Mouse (Mus musculus) layer of hippocampus, adult 11-12 months (tissue): Measurements from ENCODE around the gene Arhgef38.
A peak's percentile ranks its signal among the peaks of the same experiment; 100 is the strongest.

Source experiments
- DNase-seq: peaks from one replicate; pipeline ENCODE4 v3.0.0; 2022; ENCODE audit warnings: low spot score

The Arhgef38 gene

DNA sequence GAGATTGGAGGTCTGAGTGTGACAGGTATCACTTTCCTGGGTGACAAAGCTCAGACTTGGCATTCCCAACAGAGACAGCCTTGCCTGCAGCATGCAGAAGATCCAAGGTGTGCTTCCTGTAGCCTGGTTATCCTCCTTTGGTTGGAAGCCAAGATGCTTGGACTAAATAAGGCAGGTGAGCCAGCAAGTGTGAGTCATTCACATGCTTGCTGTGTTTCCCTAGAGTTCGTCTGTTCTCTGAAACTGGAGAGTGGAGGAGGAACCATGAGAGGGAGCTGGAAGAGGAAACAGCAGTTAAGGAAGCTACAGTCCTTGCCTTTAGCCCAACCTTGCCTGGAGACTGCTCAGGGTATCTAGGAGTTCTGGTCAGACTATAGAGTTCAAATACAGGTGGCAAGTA is 69.6 kb downstream of the Arhgef38 start:
- DNase-seq: peak; percentile 21

DNA sequence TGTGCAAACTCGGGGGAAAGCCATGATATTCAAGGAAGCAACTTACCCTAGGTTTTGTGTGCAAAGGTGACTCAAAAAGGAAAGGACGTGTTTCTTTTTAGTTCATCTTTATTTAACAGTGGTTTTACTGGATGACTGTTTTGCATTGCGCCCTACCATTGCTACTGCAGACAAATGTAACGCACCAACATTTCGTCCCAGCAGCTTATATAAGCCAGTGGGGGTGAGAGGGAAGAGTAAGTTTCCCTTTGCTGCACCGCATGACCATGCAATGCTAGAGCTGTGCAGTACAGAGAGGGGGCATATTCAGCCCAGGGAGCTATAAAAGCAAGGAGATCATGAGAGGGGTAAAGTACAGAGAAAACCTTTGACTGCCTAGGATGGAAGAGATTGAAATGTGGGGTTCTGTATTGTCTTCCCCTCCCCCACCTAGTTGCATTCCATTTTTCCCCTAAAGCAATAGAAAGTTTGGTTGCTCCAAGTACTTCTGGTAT is 70.8 kb downstream of the Arhgef38 start:
- no peak for DNase-seq

DNA sequence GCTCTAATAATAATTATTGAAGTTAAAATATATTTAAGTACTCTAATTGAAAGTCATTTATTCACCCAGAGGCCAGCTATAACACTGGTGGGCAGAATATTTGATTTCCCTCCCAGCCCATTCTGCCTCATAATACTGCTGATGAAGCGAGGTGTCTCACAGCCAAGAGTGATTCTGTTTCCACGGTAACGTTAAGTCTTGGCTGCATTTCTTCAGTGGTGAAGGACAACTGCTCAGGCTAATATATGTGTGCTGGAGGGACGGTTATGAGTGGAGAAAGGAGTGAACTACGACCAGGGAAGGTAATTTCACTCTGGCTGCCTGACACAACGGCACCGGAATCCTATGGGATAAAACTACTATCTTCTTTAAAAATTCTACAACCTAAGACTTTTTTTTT is 71.6 kb downstream of the Arhgef38 start:
- DNase-seq: no peak

DNA sequence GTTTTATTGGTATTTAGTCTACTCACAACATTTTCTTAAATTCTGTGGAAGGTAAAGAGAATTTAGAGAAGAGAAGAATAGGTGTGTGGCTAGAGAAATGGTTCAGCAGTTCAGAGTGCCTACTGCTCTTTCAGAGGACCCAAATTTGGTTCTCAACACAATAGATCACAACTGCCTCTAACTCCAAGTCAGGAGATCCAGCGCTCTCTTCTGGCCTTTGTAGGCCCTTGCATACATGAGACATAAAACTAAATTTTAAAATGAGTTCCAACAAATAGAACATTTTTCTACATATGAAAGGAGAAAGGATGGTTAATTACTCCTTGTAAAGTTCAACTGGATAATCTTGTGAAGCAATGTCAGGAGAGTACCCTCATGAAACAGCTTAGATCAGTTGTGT is 73.3 kb downstream of the Arhgef38 start:
- DNase-seq: no peak

DNA sequence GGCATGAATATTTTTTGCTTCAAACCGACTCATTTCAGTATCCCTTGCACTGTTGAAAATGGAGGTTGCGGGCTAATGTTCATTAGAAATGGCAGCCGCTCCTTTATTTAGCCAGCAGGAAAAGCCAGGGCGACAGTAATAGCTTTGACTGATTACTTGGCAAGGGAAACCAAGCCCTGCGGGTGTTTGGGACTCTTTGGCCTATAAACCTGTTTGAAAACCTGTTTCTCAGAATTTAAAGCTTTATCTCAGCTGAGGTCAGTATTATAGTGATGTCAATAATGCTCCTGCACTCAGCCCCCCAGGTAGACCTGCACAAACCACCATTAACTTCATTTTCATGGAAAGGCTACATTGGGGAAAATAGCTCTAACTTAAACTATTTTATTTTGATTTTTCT is 76.5 kb downstream of the Arhgef38 start:
- no peak for DNase-seq

DNA sequence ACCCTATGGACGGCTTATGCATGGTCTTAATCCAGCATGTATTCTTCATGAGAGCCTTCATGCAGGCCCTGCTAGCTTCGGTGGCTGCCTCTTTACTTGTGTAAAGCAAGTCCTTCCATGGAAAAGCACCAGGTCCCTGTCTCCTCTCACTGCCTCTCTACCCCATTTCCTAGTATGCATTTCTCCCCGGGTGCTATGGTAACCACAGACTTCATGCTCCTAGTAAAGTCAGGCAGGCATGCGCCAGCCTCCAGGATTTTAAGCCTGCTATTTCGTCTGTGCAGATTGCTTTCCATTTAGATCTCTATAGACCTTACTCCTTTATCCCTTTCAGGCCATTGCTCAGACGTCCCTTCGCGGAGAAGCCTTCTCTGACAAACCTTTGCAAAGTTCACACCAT is 80.1 kb downstream of the Arhgef38 start:
- peak; percentile 30 for DNase-seq

DNA sequence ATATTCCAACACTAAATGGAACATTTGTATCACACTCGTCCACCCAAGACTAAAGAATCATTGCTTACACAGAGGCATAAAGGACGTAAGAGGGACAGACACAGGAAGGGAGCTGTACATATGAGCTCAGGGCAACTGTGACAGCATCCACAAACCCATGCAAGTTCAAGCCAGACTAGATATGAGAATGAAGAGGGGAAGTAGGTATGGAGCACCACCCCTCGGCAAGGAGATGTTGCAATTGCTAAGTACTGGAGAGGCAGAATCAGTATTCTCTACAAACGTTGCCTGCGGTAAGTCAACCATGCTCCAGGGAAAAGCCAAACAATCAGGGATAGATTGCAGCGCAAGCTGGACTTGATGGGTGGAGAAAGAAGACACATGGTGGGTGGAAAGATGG is 81.1 kb downstream of the Arhgef38 start:
- DNase-seq: no peak

DNA sequence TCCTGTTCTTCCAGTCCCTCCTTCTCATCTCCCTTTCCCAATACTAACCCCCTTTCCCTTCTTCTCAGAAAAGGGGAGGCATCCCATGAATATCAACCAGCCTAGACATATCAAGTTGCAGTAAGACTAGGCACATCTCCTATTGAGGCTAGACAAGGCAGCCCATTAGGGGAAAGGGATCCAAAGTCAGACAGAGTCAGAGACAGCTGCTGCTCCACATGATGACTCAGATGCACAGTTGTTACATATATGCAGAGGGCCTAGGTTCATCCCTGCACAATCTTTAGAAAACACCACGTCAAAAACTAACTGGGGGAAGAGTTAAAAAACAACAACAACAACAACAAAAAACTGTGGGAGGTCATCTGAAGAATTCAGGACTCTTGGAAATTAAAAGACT is 81.9 kb downstream of the Arhgef38 start:
- no peak for DNase-seq

DNA sequence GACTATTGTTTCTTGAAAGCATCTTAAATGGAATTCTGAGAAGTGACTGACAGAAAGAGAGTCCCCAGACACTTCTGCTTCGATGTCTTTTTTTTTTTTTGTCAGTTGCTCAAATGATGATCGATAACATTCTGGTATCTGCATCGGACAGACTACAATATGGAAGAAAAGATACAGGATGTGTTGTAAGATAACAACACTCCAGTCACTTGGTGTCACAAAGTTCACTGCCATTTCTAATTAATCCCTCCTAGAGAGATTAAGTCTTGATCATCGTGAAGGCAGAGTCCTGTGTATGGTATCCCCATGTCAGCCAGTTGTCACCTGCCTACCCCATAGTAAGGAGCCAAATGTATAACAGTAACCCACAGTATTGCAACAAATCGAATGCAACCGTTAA is 83.1 kb downstream of the Arhgef38 start:
- no peak for DNase-seq

DNA sequence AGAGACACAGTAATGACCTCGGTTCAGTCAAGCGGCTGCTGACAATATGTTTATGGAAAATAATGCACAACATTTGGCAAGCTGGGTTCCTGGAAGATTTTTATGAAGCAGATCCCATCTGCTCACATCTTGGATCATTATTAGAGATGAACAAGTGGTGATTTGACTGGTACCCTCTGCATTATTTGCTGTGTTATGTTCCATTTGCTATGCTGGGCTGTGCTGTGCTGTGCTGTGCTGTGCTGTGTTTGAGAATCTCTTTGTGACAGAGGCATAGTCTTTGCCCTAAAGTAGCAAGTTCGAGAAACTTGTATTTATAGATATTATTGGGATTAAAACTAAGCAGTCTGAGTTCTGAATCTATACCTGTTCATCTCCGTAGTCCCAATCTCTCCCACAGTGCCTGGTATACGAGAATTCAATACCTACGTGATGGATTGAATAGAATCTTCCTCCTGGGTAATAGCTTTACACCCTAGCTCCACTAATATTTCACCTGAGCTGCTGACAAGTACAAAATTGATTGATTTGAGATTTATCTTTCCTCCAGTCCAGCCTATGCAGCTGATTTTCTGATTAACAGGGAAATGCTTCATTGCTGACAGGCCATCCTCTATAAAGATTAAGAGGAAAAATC is 90.1 kb downstream of the Arhgef38 start:
- no peak for DNase-seq

DNA sequence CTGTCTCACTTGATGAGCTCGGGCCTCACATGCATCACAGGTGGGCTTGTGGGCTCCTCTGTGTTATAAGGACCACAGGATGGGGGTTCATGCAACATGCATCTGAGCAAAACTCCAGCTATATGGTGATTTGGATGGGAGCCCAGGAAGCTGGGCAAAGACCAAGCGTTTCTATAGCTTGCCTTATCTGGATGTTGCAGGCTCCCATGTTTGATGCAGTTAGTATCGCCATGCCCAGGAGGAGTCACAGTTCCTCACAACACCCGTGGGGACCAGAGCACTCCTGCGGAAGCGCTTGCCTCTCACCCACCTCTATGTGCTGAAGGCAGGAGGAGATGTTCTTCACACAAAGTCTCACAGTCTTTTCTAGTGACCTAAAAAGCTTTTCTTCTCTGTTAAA is 92.9 kb downstream of the Arhgef38 start:
- no peak for DNase-seq

DNA sequence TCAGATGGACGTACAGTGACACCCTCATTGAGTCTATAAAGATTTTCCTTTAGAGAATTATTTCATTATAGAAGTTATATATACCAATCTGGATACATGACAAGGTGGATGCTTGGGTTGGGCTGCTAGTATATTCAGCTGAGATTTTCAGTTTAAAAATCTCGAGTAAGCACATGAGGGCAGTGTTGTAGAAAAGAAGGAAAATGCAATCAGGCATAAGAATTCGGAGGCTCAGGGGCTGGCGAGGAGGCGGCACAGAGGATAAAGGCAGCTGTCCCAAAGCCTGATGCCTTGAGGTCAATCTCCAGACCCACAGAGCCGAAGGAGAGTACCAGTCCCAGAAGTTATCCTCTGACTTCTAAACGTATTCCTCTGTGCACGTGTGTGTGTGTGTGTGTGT is 102.1 kb downstream of the Arhgef38 start:
- no peak for DNase-seq

DNA sequence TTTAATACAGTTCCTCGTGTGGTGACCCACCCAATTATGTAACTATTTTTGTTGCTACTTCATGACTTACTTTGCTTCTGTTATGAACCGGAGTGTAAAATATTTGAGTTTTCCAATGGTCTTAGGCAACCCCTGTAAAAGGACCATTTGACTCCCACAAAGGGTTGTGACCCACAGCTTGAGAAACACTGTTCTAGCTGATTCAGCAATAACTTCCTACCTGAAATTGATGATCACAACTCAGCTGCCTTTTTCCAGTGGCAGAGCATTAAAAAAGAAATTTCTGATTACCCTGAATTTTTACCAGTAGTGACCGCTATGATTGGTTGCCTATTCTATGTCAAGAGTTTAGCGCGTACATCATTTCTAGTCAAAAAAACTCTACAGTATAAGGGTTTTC is 103.4 kb downstream of the Arhgef38 start:
- no peak for DNase-seq

DNA sequence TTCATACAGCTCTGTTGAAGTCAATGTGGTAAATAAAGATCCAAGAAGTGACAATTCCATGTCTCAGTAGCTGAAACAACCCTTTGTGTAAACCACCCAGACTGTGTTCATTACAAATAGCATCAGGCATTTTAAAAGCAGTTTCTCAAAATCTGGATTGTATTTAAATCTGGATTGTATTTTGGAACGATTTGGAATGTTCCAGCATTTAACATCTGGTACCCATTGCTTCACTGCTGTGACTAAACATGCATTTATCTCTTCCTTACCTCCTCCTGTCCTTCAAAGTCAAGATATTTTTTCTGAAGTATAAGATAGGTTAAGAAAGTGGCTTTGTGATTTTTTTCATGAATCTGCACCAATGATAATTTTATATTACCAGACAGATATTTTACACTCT is 121.5 kb downstream of the Arhgef38 start:
- no peak for DNase-seq

DNA sequence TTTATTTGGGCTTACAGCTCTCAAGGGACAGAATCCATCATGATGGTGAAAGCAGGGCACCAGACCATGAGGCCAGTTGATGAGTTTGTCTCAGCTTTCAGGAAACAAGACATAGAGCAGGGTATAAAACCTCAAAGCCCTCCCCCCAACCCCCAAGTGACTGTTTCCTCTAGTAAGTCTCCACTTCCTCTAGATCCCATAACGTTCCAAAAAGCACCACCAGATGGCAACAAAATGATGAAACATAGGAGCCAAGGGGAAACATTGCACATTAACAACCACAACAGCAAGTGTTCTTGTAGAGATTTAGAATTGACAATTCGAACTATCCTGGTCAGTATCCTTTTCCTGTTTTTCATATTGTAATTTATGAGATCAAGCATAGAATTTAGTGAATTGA is 123.0 kb downstream of the Arhgef38 start:
- DNase-seq: peak; percentile 24

DNA sequence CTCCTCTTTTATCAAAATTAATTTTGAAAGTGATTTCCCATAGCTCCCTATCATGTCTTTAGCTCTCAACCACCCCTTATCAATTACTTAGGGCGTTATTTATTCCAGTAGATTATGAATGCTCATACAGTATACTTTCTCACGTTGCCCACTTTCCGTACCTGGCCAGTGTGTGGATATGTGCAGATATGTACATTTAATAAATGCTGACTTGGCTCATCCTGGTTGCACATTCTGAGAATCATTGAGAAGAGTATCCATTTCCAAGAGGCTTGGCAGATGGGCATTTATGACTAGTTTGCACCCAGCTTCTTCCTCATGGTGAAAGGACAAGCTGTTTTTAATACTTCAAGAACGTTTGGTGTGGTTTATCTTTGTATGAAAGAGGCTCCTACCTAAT is 124.9 kb downstream of the Arhgef38 start:
- no peak for DNase-seq

DNA sequence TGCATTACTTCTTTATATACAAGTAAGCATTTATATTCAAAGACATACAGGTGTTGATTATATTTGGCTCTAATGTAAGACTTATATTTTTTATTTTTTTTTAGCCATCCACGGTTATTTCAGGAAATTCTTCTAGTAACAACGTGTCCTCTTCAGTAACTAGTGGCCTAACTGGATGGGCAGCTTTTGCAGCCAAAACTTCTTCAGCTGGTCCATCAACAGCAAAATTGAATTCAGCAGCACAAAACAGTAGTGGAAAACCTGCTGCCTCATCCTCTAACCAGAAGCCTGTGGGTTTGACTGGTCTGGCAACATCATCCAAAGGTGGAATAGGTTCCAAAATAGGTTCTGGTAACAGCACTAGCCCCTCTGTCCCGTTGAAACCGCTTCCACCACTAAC is 126.0 kb downstream of the Arhgef38 start:
- DNase-seq: no peak

DNA sequence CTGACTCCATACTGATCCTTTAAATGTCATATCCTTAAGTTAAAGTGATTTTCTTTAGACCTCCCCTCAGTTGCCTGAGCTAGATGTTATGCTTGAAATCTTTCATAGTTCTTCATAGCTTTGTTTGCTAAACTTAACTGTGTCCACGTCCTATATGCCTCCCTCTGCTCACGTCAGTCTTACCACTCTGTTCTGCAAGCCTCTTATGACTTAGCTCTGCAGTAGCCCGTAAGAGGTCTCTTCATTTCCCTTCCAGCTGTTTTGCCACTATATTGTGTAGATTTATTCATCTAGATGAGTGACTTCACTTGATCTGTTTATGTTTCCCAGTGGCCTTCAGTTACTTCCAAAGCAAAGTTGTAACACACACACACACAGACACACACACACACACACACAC is 130.3 kb downstream of the Arhgef38 start:
- no peak for DNase-seq

DNA sequence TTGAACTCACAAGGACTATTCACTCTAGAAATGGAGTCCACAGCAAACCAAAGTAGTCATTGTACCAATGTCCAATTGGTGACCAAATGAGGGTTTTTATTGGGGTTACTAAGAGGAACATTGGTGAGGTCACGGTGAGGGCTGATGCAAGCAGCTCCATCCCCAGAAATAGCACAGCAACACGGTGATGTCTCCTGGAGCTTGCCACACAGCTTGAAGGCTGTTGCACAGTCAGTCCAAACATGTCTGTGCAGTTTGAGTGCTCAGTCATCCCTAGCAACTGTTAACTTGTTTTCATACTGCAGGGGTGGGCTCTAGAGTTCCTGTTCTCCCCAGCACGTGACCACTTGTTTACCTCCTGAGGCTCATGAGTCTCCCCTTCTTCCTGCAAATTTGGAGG is 131.0 kb downstream of the Arhgef38 start:
- DNase-seq: no peak

DNA sequence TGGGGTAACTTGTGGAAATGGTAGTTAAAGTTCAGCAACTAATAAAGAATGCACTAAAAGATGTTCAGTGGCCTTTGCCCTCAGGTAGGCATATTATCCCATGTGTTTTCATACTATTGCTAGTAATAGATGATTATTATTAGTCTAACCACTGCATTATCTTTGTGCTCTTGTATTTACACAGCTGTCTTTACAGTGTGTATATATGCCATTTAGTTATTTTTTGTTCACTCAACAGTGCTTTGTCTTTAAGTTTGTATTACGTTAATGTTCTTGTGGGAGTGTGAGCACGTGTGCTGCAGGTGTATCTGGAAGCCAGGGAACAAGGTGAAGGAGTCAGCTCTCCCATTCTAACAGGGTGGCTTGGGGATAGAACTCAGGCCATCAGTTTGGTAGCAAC is 135.8 kb downstream of the Arhgef38 start:
- no peak for DNase-seq

DNA sequence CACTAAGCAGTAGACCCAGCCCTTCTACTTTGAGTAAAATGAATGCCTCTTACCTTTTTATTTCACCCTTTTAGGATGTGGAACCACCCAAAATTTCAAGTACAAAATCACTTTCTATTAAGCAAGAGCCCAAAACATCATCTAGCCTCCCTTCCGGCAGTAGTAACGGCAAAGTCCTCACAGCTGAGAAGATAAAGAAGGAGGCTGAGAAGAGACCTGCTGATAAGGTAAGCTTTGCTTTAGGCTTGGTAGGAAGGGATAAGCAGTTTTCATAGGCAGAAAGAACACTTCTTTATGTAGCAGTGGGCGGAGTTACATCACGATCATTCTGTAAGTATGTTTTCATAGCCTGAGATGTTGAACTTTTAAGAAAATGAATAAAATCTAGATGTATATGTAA is 136.4 kb downstream of the Arhgef38 start:
- no peak for DNase-seq

DNA sequence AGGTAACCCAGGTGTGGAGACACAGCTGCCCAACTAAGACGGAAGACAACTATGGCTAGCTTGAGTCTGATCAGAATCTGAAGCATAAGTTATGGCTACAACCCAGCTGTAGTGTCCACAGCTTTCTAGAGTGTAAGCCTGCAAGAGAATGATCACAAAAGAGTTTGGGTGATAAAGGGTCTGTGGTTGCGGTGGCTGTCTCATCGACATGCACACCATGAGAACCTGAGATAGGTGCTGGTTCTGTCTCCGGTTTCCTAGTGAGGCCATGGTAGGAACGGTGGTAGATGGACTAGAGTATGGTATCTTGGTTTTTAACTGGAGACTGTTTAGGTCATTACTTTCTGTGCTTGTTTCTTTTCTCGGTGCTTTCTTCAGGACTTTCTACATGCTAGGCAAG is 136.8 kb downstream of the Arhgef38 start:
- no peak for DNase-seq

DNA sequence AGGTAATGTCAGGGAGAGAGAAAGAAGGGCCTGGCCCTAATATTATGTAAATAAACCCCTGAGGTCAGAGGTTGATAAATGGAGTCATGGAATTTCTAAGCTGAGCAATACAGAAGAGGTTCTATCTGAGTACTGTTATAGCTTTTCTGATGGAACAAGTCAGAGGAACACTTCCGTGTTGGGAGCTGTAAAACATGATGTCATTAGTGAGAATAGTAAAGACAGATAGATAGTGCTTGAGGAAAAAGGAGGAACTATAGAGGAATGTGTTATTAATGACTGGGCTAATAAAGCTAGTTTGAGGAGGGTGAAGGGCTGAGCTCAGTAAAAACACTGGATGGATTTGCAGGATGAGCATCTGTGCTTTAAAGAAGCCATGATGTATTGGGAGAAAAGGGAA is 140.4 kb downstream of the Arhgef38 start:
- no peak for DNase-seq

DNA sequence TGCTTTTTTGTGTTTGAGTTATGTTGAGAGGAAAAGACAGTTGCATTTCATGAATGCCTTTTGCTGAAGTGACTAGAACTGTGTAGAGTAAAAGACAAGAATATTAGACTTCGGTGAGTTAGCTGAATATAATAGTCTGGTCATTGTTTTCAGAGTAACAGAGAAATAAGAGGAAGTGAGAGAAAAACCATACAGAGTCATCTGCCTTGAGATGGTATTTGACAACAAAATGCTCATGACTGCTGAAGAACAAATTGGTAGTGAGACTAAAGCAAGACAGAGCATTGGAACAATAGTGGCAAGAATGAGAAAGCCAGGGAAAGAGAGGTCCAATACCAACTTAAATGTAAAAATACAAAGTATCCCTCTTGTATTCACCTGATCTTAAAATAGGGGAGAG is 141.8 kb downstream of the Arhgef38 start:
- no peak for DNase-seq
